ENCODE assay signal across 7 mouse cellular contexts in the genomic region with DNA sequence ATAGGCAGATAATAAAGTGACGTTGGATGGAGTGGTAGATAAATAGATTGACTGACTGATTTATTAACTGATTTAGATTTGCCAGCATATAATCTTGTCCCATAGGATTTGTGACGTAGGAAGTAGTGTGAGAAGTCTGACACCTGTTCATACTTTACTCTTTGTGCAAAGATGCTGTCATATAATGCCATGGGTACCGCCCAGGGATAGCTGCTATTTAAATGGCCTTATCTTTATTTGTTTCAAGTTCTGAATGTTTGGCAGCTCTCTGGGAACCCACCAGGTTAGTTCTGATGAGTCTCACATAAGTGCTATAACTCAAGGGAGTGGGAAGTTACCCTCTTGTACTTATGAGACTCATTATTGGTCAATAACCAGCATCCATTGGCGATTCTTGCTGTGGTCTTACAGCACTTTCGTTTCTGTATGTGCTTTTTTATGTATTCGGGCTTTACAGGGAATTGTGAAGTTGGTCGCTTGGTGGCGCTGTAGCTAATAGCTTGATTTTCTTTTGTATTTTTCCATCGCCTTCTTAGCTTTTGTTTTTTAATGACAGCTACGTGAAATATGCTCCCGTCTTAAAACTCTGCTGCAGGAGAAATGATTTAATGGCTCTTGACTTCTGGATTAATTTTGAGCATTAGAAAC. TPM values are rescaled to one million over a fixed set of nuclear protein-coding genes. Genes with fewer than 3 reads are reported as not detected.
DNase-seq lines count a peak whose midpoint lies in the region; ATAC-seq lines count a peak whose summit lies in the region.

No protein-coding gene starts in this region.

- DNase-seq in adrenal gland, postnatal 10 days, result peak; percentile 82
- peak; percentile 83 for DNase-seq in embryonic facial prominence, embryonic 11.5 days (ENCODE audit: low spot score)
- DNase-seq in heart, adult 8-10 months (ENCODE audit: low spot score), result peak; percentile 88
- peak; percentile 72 to 86 for DNase-seq in kidney, adult 8-10 months
- DNase-seq in limb, embryonic 11.5 days (ENCODE audit: low spot score), result peak; percentile 79
- DNase-seq in midbrain, embryonic 14.5 days, result peak; percentile 90
- DNase-seq in spleen, postnatal 36 days (ENCODE audit: low spot score in 2 of 2), result peak; percentile 16 to 39

- no peak for ATAC-seq in embryonic facial prominence, embryonic 11.5 days (replicated peaks; ENCODE audit: insufficient number of reproducible peaks, low FRiP score, low TSS enrichment, low read depth)
- ATAC-seq in limb, embryonic 11.5 days (ENCODE audit: insufficient number of reproducible peaks, low FRiP score, low TSS enrichment, low read depth), result no peak
- ATAC-seq in midbrain, embryonic 14.5 days (ENCODE audit: low FRiP score, low TSS enrichment), result 0 out of 2 replicates have a peak, but pooled peaks have one; percentile 17

- no peak overlapping the region for H3K4me2 ChIP-seq in embryonic facial prominence, embryonic 11.5 days (ENCODE audit: low read depth, low read length)
- no peak overlapping the region; the same call in 1 of the 2 replicates for H3K4me2 ChIP-seq in limb, embryonic 11.5 days (ENCODE audit: low read depth, severe bottlenecking)
- H3K4me2 ChIP-seq in midbrain, embryonic 14.5 days (ENCODE audit: low read length), result peak overlapping the region; percentile 27

- WGBS in embryonic facial prominence, embryonic 11.5 days, result 32% methylated on average over 11 of the region's 11 CpGs
- WGBS in limb, embryonic 11.5 days, result 33% methylated on average over 11 of the region's 11 CpGs
- WGBS in midbrain, embryonic 14.5 days, result 22% methylated on average over 11 of the region's 11 CpGs

- H3K27ac ChIP-seq in embryonic facial prominence, embryonic 11.5 days (replicated peaks; ENCODE audit: low read depth, low read length), result no peak overlapping the region
- no peak overlapping the region for H3K27ac ChIP-seq in limb, embryonic 11.5 days (replicated peaks; ENCODE audit: low read depth, low read length)
- H3K27ac ChIP-seq in midbrain, embryonic 14.5 days (replicated peaks; ENCODE audit: low read depth, low read length), result no peak overlapping the region

- no peaks in the 10 kb centered on the region for H3K27me3 ChIP-seq in embryonic facial prominence, embryonic 11.5 days (ENCODE audit: control insufficient read depth, insufficient read depth, low read length)
- no peaks in the 10 kb centered on the region for H3K27me3 ChIP-seq in limb, embryonic 11.5 days (ENCODE audit: control insufficient read depth, insufficient read depth, low read length)
- no peaks in the 10 kb centered on the region for H3K27me3 ChIP-seq in midbrain, embryonic 14.5 days (ENCODE audit: control insufficient read depth, insufficient read depth, low read length)

- no peak overlapping the region for H3K9ac ChIP-seq in embryonic facial prominence, embryonic 11.5 days (replicated peaks; ENCODE audit: low read length)
- no peak overlapping the region for H3K9ac ChIP-seq in limb, embryonic 11.5 days (ENCODE audit: low read length)
- H3K9ac ChIP-seq in midbrain, embryonic 14.5 days (replicated peaks; ENCODE audit: low read length), result no peak overlapping the region

- no peaks in the 10 kb centered on the region for H3K4me1 ChIP-seq in embryonic facial prominence, embryonic 11.5 days (ENCODE audit: control insufficient read depth, insufficient read depth, low read length)
- no peaks in the 10 kb centered on the region for H3K4me1 ChIP-seq in limb, embryonic 11.5 days (ENCODE audit: control insufficient read depth, insufficient read depth, low read length)
- H3K4me1 ChIP-seq in midbrain, embryonic 14.5 days (ENCODE audit: control insufficient read depth, insufficient read depth, low read length), result no peaks in the 10 kb centered on the region

- H3K4me3 ChIP-seq in embryonic facial prominence, embryonic 11.5 days (ENCODE audit: low read depth, low read length), result no peak overlapping the region
- no peak overlapping the region for H3K4me3 ChIP-seq in limb, embryonic 11.5 days (ENCODE audit: low read depth, low read length)
- H3K4me3 ChIP-seq in midbrain, embryonic 14.5 days (replicated peaks; ENCODE audit: low read depth, low read length), result no peak overlapping the region

- no peaks in the 10 kb centered on the region for H3K36me3 ChIP-seq in embryonic facial prominence, embryonic 11.5 days (replicated peaks; ENCODE audit: control insufficient read depth, insufficient read depth, low read depth, low read length)
- H3K36me3 ChIP-seq in limb, embryonic 11.5 days (ENCODE audit: control insufficient read depth, insufficient read depth, low read length), result no peaks in the 10 kb centered on the region
- H3K36me3 ChIP-seq in midbrain, embryonic 14.5 days (ENCODE audit: control insufficient read depth, insufficient read depth, low read length), result no peaks in the 10 kb centered on the region

- no peaks in the 10 kb centered on the region for H3K9me3 ChIP-seq in embryonic facial prominence, embryonic 11.5 days (replicated peaks; ENCODE audit: control insufficient read depth, low read length)
- H3K9me3 ChIP-seq in limb, embryonic 11.5 days (ENCODE audit: control insufficient read depth, low read length), result no peaks in the 10 kb centered on the region
- H3K9me3 ChIP-seq in midbrain, embryonic 14.5 days (ENCODE audit: control insufficient read depth, low read length), result no peaks in the 10 kb centered on the region

RNA-seq across cellular contexts. Expression of a gene that starts 55.2 kb away (rescaled TPM):
- total RNA-seq in adrenal gland, postnatal 10 days (2021), result 1 to 10 TPM; 6.1 to 6.2 TPM
- polyA plus RNA-seq in embryonic facial prominence, embryonic 11.5 days (2014; fragmentation: Nextera tagmentation; extraction: Ambion mirVana), result 2.5 and 2.8 TPM in 2 replicates
- total RNA-seq in heart, adult 8-10 months (2022), result 1 to 10 TPM in 2 of 4 experiments, under 1 TPM in 2; 0.27 to 1.9 (median 1.2) TPM
- polyA plus RNA-seq in limb, embryonic 11.5 days (2014; fragmentation: Nextera tagmentation; extraction: Ambion mirVana), result 0.30 and 1.0 TPM in 2 replicates
- polyA plus RNA-seq in midbrain, embryonic 14.5 days (2014; fragmentation: Nextera tagmentation; extraction: Ambion mirVana), result 1.1 and 3.3 TPM in 2 replicates

RNA-seq across cellular contexts. Expression of a gene that starts 55.2 kb away (rescaled TPM):
- total RNA-seq in adrenal gland, postnatal 10 days (2021), result under 1 TPM in 1 of 2 experiments, not detected in 1; 0.12 TPM
- polyA plus RNA-seq in embryonic facial prominence, embryonic 11.5 days (2014; fragmentation: Nextera tagmentation; extraction: Ambion mirVana), result 23.6 and 28.1 TPM in 2 replicates
- not detected for total RNA-seq in heart, adult 8-10 months (2022)
- polyA plus RNA-seq in limb, embryonic 11.5 days (2014; fragmentation: Nextera tagmentation; extraction: Ambion mirVana), result 0.20 TPM in 1 of 2 replicates, not detected in the other
- polyA plus RNA-seq in midbrain, embryonic 14.5 days (2014; fragmentation: Nextera tagmentation; extraction: Ambion mirVana), result 37.0 and 40.2 TPM in 2 replicates

Comparison
In these comparisons a context has a peak if more than half of its experiments do, and no peak if none do; other contexts are left out.
1. DNase-seq: peak in every context shown above with its lines; median percentile 90 in midbrain, embryonic 14.5 days; 88 in heart, adult 8-10 months; 83 in embryonic facial prominence, embryonic 11.5 days; 82 in adrenal gland, postnatal 10 days; 79 in kidney, adult 8-10 months; 79 in limb, embryonic 11.5 days; 28 in spleen, postnatal 36 days.
2. RNA of a gene that starts 55.2 kb away (polyA plus RNA-seq): 37.0 to 40.2 TPM in midbrain, embryonic 14.5 days and 23.6 to 28.1 TPM in embryonic facial prominence, embryonic 11.5 days; 0.20 TPM in limb, embryonic 11.5 days; every median in the first group is over 10 times any median in the second.